Mouse (Mus musculus) retina, adult 2 months (tissue): ENCODE data around the gene 1190005I06Rik.

ENCODE experiments used
- DNase-seq: peaks from one replicate; pipeline ENCODE4 v3.0.0-alpha.2; 2012; ENCODE audit warnings: low read depth, low spot score

1190005I06Rik gene

GRCm38 (mm10) chr8:120667561-120668373, 20.3 kb upstream of the 1190005I06Rik start, which contains the start of the genes Gm27021 and Cox4i1:
TSS of gene Gm27021 (minus strand) at chr8:120668079.
TSS of gene Cox4i1 (plus strand) at chr8:120668222.
- peak; percentile 83 for DNase-seq

GRCm38 (mm10) chr8:120666807-120667470, 19.5 kb upstream of the 1190005I06Rik start:
- no peak for DNase-seq

- no peak for DNase-seq
Observed at GRCm38 (mm10) chr8:120665726-120666455, 18.5 kb upstream of the 1190005I06Rik start.

GRCm38 (mm10) chr8:120664566-120664965, 17.1 kb upstream of the 1190005I06Rik start:
- no peak for DNase-seq

- DNase-seq: no peak
Observed at GRCm38 (mm10) chr8:120657415-120657814, 10.0 kb upstream of the 1190005I06Rik start.

- no peak for DNase-seq
Observed at GRCm38 (mm10) chr8:120656322-120657052, 9.1 kb upstream of the 1190005I06Rik start.

GRCm38 (mm10) chr8:120644663-120645062, 2.8 kb downstream of the 1190005I06Rik start:
- DNase-seq: no peak

GRCm38 (mm10) chr8:120642031-120642662, 5.3 kb downstream of the 1190005I06Rik start:
- DNase-seq: no peak

- DNase-seq: peak; percentile 62
Observed at GRCm38 (mm10) chr8:120641245-120641644, 6.2 kb downstream of the 1190005I06Rik start.

GRCm38 (mm10) chr8:120634329-120634839, 13.0 kb downstream of the 1190005I06Rik start:
- no peak for DNase-seq

- no peak for DNase-seq
Observed at GRCm38 (mm10) chr8:120633665-120634271, 13.7 kb downstream of the 1190005I06Rik start.

GRCm38 (mm10) chr8:120632969-120633664, 14.3 kb downstream of the 1190005I06Rik start:
- DNase-seq: no peak

GRCm38 (mm10) chr8:120631441-120632375, 15.7 kb downstream of the 1190005I06Rik start:
- DNase-seq: no peak

GRCm38 (mm10) chr8:120630848-120631247, 16.6 kb downstream of the 1190005I06Rik start:
- no peak for DNase-seq

- no peak for DNase-seq
Observed at GRCm38 (mm10) chr8:120630031-120630430, 17.4 kb downstream of the 1190005I06Rik start.

- DNase-seq: no peak
Observed at GRCm38 (mm10) chr8:120627298-120627697, 20.1 kb downstream of the 1190005I06Rik start.

- no peak for DNase-seq
Observed at GRCm38 (mm10) chr8:120626461-120626860, 21.0 kb downstream of the 1190005I06Rik start.

GRCm38 (mm10) chr8:120623608-120624007, 23.8 kb downstream of the 1190005I06Rik start:
- DNase-seq: no peak
